Mouse (Mus musculus) spleen, adult 2 months (tissue): Measurements from ENCODE around the gene Klb.

ENCODE experiments used
- CTCF ChIP-seq: fragments of 200-500 bp; IDR thresholded peaks from 2 replicates; pipeline ENCODE4 v1.5.1; 2011; ENCODE audit warnings: mild to moderate bottlenecking, inconsistent platforms; ENCODE audit not compliant: insufficient read depth, insufficient read length, insufficient replicate concordance; ENCODE audit errors: extremely low read depth
- POLR2A ChIP-seq: fragments of 200-500 bp; IDR thresholded peaks from 2 replicates; pipeline ENCODE4 v1.6.1; 2011; ENCODE audit warnings: low read depth, low read length, inconsistent platforms

DNA sequence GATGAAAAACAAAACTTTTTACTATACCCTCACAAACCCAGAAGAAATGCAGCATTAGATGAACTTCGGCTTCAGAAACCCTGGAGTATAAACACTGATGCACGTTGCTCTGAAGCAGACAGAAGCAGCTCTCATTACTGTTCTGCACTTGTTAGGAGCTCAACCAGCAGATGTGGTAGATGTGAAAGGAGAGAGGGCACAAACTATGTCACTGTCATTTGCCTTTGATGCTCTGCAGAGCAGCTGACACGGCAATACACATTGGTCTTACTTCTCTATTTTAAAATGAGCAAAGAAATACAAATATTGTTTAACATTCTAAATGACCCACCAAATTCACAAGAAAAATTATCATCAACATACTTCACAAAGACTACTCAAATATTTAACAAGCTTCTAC lies 18.1 kb upstream of the Klb start:
- TF ChIP-seq POLR2A: no peak
- no peak for TF ChIP-seq CTCF
